Mouse (Mus musculus): Measurements from ENCODE around the gene Urad. TPM values are rescaled to one million over a fixed set of nuclear protein-coding genes. Genes with fewer than 3 reads are reported as not detected.

The Urad gene
- polyA plus RNA-seq, 1 experiment = not detected

DNA sequence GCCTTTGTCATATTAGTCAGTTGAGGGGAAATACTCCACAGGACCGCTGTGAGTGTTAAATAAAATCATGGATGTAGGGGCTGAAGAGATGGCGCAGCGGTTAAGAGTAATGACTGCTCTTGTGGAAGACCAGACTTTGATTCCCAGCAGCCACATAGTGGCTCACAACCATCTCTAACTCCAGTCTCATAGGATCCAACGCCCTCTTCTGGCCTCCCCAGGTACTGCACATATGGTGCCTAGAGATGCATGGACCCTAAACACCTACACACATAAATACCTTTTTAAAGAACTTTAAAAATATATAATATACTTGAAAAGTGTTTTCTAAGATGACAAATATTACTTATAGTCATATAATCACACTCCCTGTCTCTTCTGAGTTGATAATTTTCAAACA is 37.9 kb downstream of the Urad start:
- H3K79me2 ChIP-seq (ENCODE audit: control insufficient read depth, insufficient read depth) = no peaks in the 10 kb centered on the region
- no peak overlapping the region for H3K4me3 ChIP-seq (ENCODE audit: insufficient read depth, poor library complexity, severe bottlenecking)
- no peaks in the 10 kb centered on the region for H3K36me3 ChIP-seq (ENCODE audit: control insufficient read depth, insufficient read depth)
- H3ac ChIP-seq (ENCODE audit: control insufficient read depth, insufficient read length, low read depth) = no peak overlapping the region
- no peaks in the 10 kb centered on the region for H3K79me3 ChIP-seq (ENCODE audit: low read depth)
- peaks cover 13% of the 10 kb centered on the region for H3K27me3 ChIP-seq (ENCODE audit: control insufficient read depth, insufficient read depth, insufficient read length)
- TF ChIP-seq CTCF (IDR thresholded peaks at IDR 0.05; ENCODE audit: control insufficient read depth, insufficient read depth, insufficient read length) = no peak
- no peak for TF ChIP-seq FOSL1 (IDR thresholded peaks at IDR 0.05; ENCODE audit: insufficient read depth, low read length, poor library complexity, severe bottlenecking)
- no peak for TF ChIP-seq USF1 (IDR thresholded peaks at IDR 0.05; ENCODE audit: low read depth)
- TF ChIP-seq MYOG (IDR thresholded peaks at IDR 0.05; ENCODE audit: control insufficient read depth, extremely low read depth, insufficient read length) = no peak
- TF ChIP-seq CEBPB (IDR thresholded peaks at IDR 0.05; ENCODE audit: low read depth) = no peak
- no peak for TF ChIP-seq MAX (IDR thresholded peaks at IDR 0.05)
- no peak for TF ChIP-seq MYOD1 (IDR thresholded peaks at IDR 0.05; ENCODE audit: control insufficient read depth, insufficient read length, low read depth)

DNA sequence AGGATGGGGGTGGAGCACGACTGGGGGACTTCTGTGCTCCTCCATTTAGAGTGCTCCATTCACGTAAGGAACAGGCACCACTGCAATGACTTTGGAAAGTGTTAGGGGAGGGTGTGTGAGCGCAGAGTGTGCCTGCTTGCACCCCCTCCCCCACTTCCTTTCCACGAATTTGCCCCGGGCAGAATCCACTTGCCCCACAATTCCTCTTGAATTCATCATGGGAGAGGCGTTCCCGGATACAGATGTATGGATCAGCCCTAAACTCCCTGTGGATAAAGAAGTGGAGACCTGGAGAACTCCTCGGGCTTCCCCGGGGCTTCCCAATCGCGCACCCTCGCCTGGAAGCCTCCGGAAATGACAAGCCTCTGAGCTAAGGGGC is 44.7 kb downstream of the Urad start:
- Histone ChIP-seq H3K4me3 (ENCODE audit: insufficient read depth, poor library complexity, severe bottlenecking) (no peak overlapping the region), H3K36me3 (ENCODE audit: control insufficient read depth, insufficient read depth) (no peaks in the 10 kb centered on the region), H3K79me3 (ENCODE audit: low read depth) (no peaks in the 10 kb centered on the region), H3K27me3 (ENCODE audit: control insufficient read depth, insufficient read depth, insufficient read length) (peaks cover 69% of the 10 kb centered on the region), H3K79me2 (ENCODE audit: control insufficient read depth, insufficient read depth) (no peaks in the 10 kb centered on the region), H3ac (ENCODE audit: control insufficient read depth, insufficient read length, low read depth) (no peak overlapping the region)
- TF ChIP-seq CTCF (IDR thresholded peaks at IDR 0.05; ENCODE audit: control insufficient read depth, insufficient read depth, insufficient read length) (no peak), MAX (IDR thresholded peaks at IDR 0.05) (no peak), USF1 (IDR thresholded peaks at IDR 0.05; ENCODE audit: low read depth) (no peak), MYOG (IDR thresholded peaks at IDR 0.05; ENCODE audit: control insufficient read depth, extremely low read depth, insufficient read length) (no peak), FOSL1 (IDR thresholded peaks at IDR 0.05; ENCODE audit: insufficient read depth, low read length, poor library complexity, severe bottlenecking) (no peak), CEBPB (IDR thresholded peaks at IDR 0.05; ENCODE audit: low read depth) (no peak), MYOD1 (IDR thresholded peaks at IDR 0.05; ENCODE audit: control insufficient read depth, insufficient read length, low read depth) (no peak)

DNA sequence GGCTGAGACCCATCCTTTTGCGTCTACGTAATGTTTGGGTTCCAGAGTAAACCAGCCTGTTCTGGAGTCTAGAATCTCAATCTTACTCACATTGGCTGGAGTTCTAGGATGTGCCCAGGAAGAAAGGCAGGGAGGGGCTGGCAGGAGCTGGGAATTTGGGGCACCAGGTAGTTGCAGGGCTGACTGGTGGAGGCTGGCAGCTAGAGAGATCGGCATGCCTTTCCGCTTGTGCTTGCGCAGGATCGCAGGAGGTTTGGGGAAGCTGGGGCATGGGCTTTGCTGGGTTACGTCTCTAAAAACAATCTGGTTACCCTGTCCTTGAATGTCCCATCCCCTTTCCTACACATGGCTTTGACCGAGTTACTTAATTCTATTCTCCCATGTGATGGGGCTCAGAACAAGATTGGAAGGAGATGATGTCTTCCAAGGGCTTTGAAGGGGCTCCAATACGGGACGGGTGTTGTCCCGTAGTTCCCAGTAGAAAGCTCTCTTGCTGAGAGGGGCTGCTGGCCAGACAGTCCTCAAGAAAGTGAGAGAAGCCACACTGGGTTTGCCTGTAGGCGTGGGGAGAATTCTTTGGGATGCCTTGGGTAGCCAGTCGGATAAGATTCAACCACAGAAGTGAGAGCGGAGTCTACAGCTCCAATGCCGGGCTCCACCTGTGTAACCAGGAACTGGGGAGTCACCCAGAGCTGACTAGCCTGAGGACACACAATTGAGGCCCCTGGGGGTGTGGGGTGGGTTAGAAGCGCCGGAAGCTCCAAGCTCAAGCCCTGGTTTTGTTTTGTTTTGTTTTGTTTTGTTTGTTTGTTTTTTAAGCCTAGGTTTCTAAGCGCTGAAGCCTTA is 45.3 kb downstream of the Urad start:
- TF ChIP-seq USF1 (IDR thresholded peaks at IDR 0.05; ENCODE audit: low read depth) (no peak), MYOG (IDR thresholded peaks at IDR 0.05; ENCODE audit: control insufficient read depth, extremely low read depth, insufficient read length) (no peak), MAX (IDR thresholded peaks at IDR 0.05) (no peak), MYOD1 (IDR thresholded peaks at IDR 0.05; ENCODE audit: control insufficient read depth, insufficient read length, low read depth) (no peak), FOSL1 (IDR thresholded peaks at IDR 0.05; ENCODE audit: insufficient read depth, low read length, poor library complexity, severe bottlenecking) (no peak), CTCF (IDR thresholded peaks at IDR 0.05; ENCODE audit: control insufficient read depth, insufficient read depth, insufficient read length) (no peak), CEBPB (IDR thresholded peaks at IDR 0.05; ENCODE audit: low read depth) (no peak)
- no peaks in the 10 kb centered on the region for H3K79me2 ChIP-seq (ENCODE audit: control insufficient read depth, insufficient read depth)
- no peak overlapping the region for H3ac ChIP-seq (ENCODE audit: control insufficient read depth, insufficient read length, low read depth)
- no peak overlapping the region for H3K4me3 ChIP-seq (ENCODE audit: insufficient read depth, poor library complexity, severe bottlenecking)
- H3K36me3 ChIP-seq (ENCODE audit: control insufficient read depth, insufficient read depth) = no peaks in the 10 kb centered on the region
- H3K27me3 ChIP-seq (ENCODE audit: control insufficient read depth, insufficient read depth, insufficient read length) = peaks cover 75% of the 10 kb centered on the region
- no peaks in the 10 kb centered on the region for H3K79me3 ChIP-seq (ENCODE audit: low read depth)

DNA sequence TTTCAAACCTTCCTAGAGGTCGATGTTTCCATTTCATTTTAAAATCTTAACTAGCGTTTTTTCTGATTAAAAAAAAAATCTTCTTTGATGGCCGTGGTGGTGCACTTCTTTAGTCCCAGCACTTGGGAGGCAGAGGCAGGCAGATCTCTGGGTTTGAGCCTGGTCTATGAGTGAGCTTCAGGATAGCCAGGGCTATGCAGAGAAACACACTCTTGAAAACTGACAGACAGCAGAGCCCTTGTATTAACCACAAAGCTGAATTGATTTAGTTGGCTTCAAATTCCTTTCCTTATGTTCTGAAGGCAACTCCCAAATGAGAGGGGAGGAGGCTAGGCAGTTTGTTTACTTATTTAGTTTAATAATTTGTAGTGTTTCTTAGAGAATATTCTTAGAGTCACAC is 46.5 kb downstream of the Urad start:
- no peak overlapping the region for H3K4me3 ChIP-seq (ENCODE audit: insufficient read depth, poor library complexity, severe bottlenecking)
- H3K79me2 ChIP-seq (ENCODE audit: control insufficient read depth, insufficient read depth) = no peaks in the 10 kb centered on the region
- H3K27me3 ChIP-seq (ENCODE audit: control insufficient read depth, insufficient read depth, insufficient read length) = peaks cover 83% of the 10 kb centered on the region
- no peak overlapping the region for H3ac ChIP-seq (ENCODE audit: control insufficient read depth, insufficient read length, low read depth)
- TF ChIP-seq MYOG (IDR thresholded peaks at IDR 0.05; ENCODE audit: control insufficient read depth, extremely low read depth, insufficient read length) (no peak), FOSL1 (IDR thresholded peaks at IDR 0.05; ENCODE audit: insufficient read depth, low read length, poor library complexity, severe bottlenecking) (no peak), CEBPB (IDR thresholded peaks at IDR 0.05; ENCODE audit: low read depth) (no peak), MAX (IDR thresholded peaks at IDR 0.05) (no peak), MYOD1 (IDR thresholded peaks at IDR 0.05; ENCODE audit: control insufficient read depth, insufficient read length, low read depth) (no peak), CTCF (IDR thresholded peaks at IDR 0.05; ENCODE audit: control insufficient read depth, insufficient read depth, insufficient read length) (no peak)
- no peaks in the 10 kb centered on the region for H3K79me3 ChIP-seq (ENCODE audit: low read depth)
- H3K36me3 ChIP-seq (ENCODE audit: control insufficient read depth, insufficient read depth) = no peaks in the 10 kb centered on the region

DNA sequence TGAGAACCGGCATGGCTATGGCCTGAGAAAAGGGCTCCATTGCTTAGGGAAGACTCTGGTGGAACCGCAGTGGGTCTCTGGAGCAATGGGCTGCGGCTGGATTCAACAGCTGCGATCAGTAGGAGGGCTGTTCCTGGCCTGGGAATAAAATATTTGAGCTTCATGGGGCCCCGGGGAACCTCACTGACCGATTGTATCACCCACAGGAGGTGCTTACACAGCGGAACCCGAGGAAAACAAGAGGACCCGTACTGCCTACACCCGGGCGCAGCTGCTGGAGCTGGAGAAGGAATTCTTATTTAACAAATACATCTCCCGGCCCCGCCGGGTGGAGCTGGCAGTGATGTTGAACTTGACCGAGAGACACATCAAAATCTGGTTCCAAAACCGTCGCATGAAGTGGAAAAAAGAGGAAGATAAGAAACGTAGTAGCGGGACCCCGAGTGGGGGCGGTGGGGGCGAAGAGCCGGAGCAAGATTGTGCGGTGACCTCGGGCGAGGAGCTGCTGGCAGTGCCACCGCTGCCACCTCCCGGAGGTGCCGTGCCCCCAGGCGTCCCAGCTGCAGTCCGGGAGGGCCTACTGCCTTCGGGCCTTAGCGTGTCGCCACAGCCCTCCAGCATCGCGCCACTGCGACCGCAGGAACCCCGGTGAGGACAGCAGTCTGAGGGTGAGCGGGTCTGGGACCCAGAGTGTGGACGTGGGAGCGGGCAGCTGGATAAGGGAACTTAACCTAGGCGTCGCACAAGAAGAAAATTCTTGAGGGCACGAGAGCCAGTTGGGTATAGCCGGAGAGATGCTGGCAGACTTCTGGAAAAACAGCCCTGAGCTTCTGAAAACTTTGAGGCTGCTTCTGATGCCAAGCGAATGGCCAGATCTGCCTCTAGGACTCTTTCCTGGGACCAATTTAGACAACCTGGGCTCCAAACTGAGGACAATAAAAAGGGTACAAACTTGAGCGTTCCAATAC is 47.8 kb downstream of the Urad start:
- no peaks in the 10 kb centered on the region for H3K79me3 ChIP-seq (ENCODE audit: low read depth)
- H3K36me3 ChIP-seq (ENCODE audit: control insufficient read depth, insufficient read depth) = no peaks in the 10 kb centered on the region
- H3K27me3 ChIP-seq (ENCODE audit: control insufficient read depth, insufficient read depth, insufficient read length) = peaks cover 88% of the 10 kb centered on the region
- no peak overlapping the region for H3ac ChIP-seq (ENCODE audit: control insufficient read depth, insufficient read length, low read depth)
- no peaks in the 10 kb centered on the region for H3K79me2 ChIP-seq (ENCODE audit: control insufficient read depth, insufficient read depth)
- no peak overlapping the region for H3K4me3 ChIP-seq (ENCODE audit: insufficient read depth, poor library complexity, severe bottlenecking)
- TF ChIP-seq MAX (IDR thresholded peaks at IDR 0.05) (no peak), MYOD1 (IDR thresholded peaks at IDR 0.05; ENCODE audit: control insufficient read depth, insufficient read length, low read depth) (no peak), FOSL1 (IDR thresholded peaks at IDR 0.05; ENCODE audit: insufficient read depth, low read length, poor library complexity, severe bottlenecking) (no peak), MYOG (IDR thresholded peaks at IDR 0.05; ENCODE audit: control insufficient read depth, extremely low read depth, insufficient read length) (no peak)

All from C2C12 (cell line).